Mouse (Mus musculus) limb, embryonic 15.5 days (tissue): ENCODE results near the gene 1700025C18Rik. TPM values are rescaled to one million over a fixed set of nuclear protein-coding genes. Genes with fewer than 3 reads are reported as not detected.
A peak's percentile ranks its signal among the peaks of the same experiment; 100 is the strongest.

ENCODE experiments used
- ATAC-seq: fragments of 200-750 bp; cut with Nextera tagmentation; 2 replicates; pipeline ENCODE4 v1.8.0; 2017; ENCODE audit warnings: low read depth, moderate TSS enrichment; ENCODE audit not compliant: insufficient number of reproducible peaks, low FRiP score, low TSS enrichment
- H3K27ac ChIP-seq: fragments of 300-500 bp; sonication (generic); 2 replicates; pipeline ENCODE4 v1.5.1; 2015; ENCODE audit warnings: moderate library complexity, mild to moderate bottlenecking, inconsistent platforms
- H3K27me3 ChIP-seq: fragments of 300-500 bp; sonication (generic); 2 replicates; pipeline ENCODE4 v1.6.1; 2015; ENCODE audit warnings: inconsistent platforms
- H3K36me3 ChIP-seq: fragments of 300-500 bp; sonication (generic); 2 replicates; pipeline ENCODE4 v1.6.1; 2015; ENCODE audit warnings: inconsistent platforms
- H3K4me1 ChIP-seq: fragments of 300-500 bp; sonication (generic); 2 replicates; pipeline ENCODE4 v1.6.1; 2015; ENCODE audit warnings: inconsistent platforms
- H3K4me2 ChIP-seq: fragments of 300-500 bp; sonication (generic); 2 replicates; pipeline ENCODE4 v1.6.1; 2015; ENCODE audit warnings: mild to moderate bottlenecking, inconsistent platforms
- H3K4me3 ChIP-seq: fragments of 300-500 bp; sonication (generic); 2 replicates; pipeline ENCODE4 v1.5.1; 2015; ENCODE audit warnings: mild to moderate bottlenecking, inconsistent platforms
- H3K9ac ChIP-seq: fragments of 300-500 bp; sonication (generic); 2 replicates; pipeline ENCODE4 v1.6.1; 2015; ENCODE audit warnings: inconsistent platforms
- H3K9me3 ChIP-seq: fragments of 300-500 bp; sonication (generic); 2 replicates; pipeline ENCODE4 v1.6.1; 2016; ENCODE audit warnings: inconsistent platforms
- WGBS: fragments of 180-500 bp; shearing (Covaris S2); methylation state at CpG from one replicate; pipeline ENCODE4 v1.1.7; 2015; 5-methylcytosine and 5-hydroxymethylcytosine counted together
- polyA plus RNA-seq: library from polyadenylated mRNA; unstranded; fragments of >200 nt; fragmentation: Nextera tagmentation; extraction: Ambion mirVana; gene quantifications from 2 replicates; pipeline ENCODE4 v1.2.1, GENCODE M21; 2015

1700025C18Rik gene
- polyA plus RNA-seq, result not detected in 2 replicates

GRCm38 (mm10) chr2:165090650-165091049 lies at the start of gene 1700025C18Rik:
Gene 1700025C18Rik (minus strand): TSS chr2:165090750.
- Histone ChIP-seq H3K27ac (no peak within 1 kb of the TSS), H3K4me1 (no peaks in the 10 kb centered on the region), H3K4me2 (no peak within 1 kb of the TSS), H3K4me3 (no peak within 1 kb of the TSS), H3K36me3 (no peaks in the 10 kb centered on the region), H3K27me3 (peaks cover 19% of the 10 kb centered on the region), H3K9ac (no peak within 1 kb of the TSS), H3K9me3 (no peaks in the 10 kb centered on the region)
- 77% methylated on average over 2 of the region's 2 CpGs for WGBS
- no peak for ATAC-seq

GRCm38 (mm10) chr2:165136049-165136448 lies 45.5 kb upstream of the 1700025C18Rik start:
- Histone ChIP-seq H3K9ac (no peak overlapping the region), H3K4me3 (no peak overlapping the region), H3K36me3 (no peaks in the 10 kb centered on the region), H3K27ac (no peak overlapping the region), H3K4me2 (no peak overlapping the region), H3K4me1 (peaks cover 20% of the 10 kb centered on the region), H3K9me3 (no peaks in the 10 kb centered on the region), H3K27me3 (peaks cover 57% of the 10 kb centered on the region)
- WGBS, result 22% methylated on average over 16 of the region's 16 CpGs
- ATAC-seq, result no peak

GRCm38 (mm10) chr2:165133566-165133965 lies 43.0 kb upstream of the 1700025C18Rik start:
- Histone ChIP-seq H3K27ac (no peak overlapping the region), H3K4me2 (0 out of 2 replicates have a peak overlapping the region, but pooled peaks have one; percentile 17), H3K4me1 (peaks cover 14% of the 10 kb centered on the region), H3K9me3 (no peaks in the 10 kb centered on the region), H3K9ac (no peak overlapping the region), H3K4me3 (no peak overlapping the region), H3K36me3 (no peaks in the 10 kb centered on the region), H3K27me3 (peaks cover 61% of the 10 kb centered on the region)
- no peak for ATAC-seq
- WGBS, result under 1% methylated on average over 14 of the region's 15 CpGs

GRCm38 (mm10) chr2:165131428-165131827 lies 40.9 kb upstream of the 1700025C18Rik start:
- Histone ChIP-seq H3K4me2 (no peak overlapping the region), H3K27me3 (peaks cover 66% of the 10 kb centered on the region), H3K36me3 (no peaks in the 10 kb centered on the region), H3K4me3 (no peak overlapping the region), H3K9ac (no peak overlapping the region), H3K4me1 (peaks cover 7% of the 10 kb centered on the region), H3K27ac (no peak overlapping the region), H3K9me3 (no peaks in the 10 kb centered on the region)
- ATAC-seq, result no peak
- 52% methylated on average over 12 of the region's 12 CpGs for WGBS

- peaks cover 7% of the 10 kb centered on the region; the same call in 1 of the 2 replicates for H3K4me1 ChIP-seq
- no peak overlapping the region for H3K4me2 ChIP-seq
- 47% methylated on average over 4 of the region's 4 CpGs for WGBS
- no peaks in the 10 kb centered on the region for H3K36me3 ChIP-seq
- H3K9ac ChIP-seq, result no peak overlapping the region
- peaks cover 67% of the 10 kb centered on the region for H3K27me3 ChIP-seq
- no peak overlapping the region for H3K4me3 ChIP-seq
- ATAC-seq, result no peak
- H3K9me3 ChIP-seq, result no peaks in the 10 kb centered on the region
- no peak overlapping the region for H3K27ac ChIP-seq
Observed at GRCm38 (mm10) chr2:165129189-165129588, 38.6 kb upstream of the 1700025C18Rik start.

- WGBS, result 35% methylated on average over 10 of the region's 10 CpGs
- H3K4me3 ChIP-seq, result no peak overlapping the region
- peaks cover 55% of the 10 kb centered on the region for H3K27me3 ChIP-seq
Observed at GRCm38 (mm10) chr2:165126896-165127562, 36.5 kb upstream of the 1700025C18Rik start.

GRCm38 (mm10) chr2:165121206-165121840 lies 30.8 kb upstream of the 1700025C18Rik start:
- Histone ChIP-seq H3K27ac (no peak overlapping the region), H3K9ac (no peak overlapping the region), H3K27me3 (peaks cover 65% of the 10 kb centered on the region), H3K4me1 (peaks cover 5% of the 10 kb centered on the region), H3K36me3 (no peaks in the 10 kb centered on the region), H3K9me3 (no peaks in the 10 kb centered on the region), H3K4me2 (no peak overlapping the region), H3K4me3 (no peak overlapping the region)
- 29% methylated on average over 10 of the region's 10 CpGs for WGBS
- no peak for ATAC-seq

More at GRCm38 (mm10) chr2:165126896-165127562, 36.5 kb upstream of the 1700025C18Rik start:
- H3K4me2 ChIP-seq, result no peak overlapping the region
- no peak overlapping the region for H3K9ac ChIP-seq
- no peaks in the 10 kb centered on the region for H3K9me3 ChIP-seq
- H3K36me3 ChIP-seq, result no peaks in the 10 kb centered on the region
- ATAC-seq, result no peak
- no peak overlapping the region for H3K27ac ChIP-seq
- no peaks in the 10 kb centered on the region for H3K4me1 ChIP-seq

- H3K36me3 ChIP-seq, result no peaks in the 10 kb centered on the region
- H3K4me1 ChIP-seq, result peaks cover 5% of the 10 kb centered on the region
- peaks cover 65% of the 10 kb centered on the region for H3K27me3 ChIP-seq
- no peak overlapping the region for H3K4me2 ChIP-seq
- ATAC-seq, result no peak
- no peaks in the 10 kb centered on the region for H3K9me3 ChIP-seq
- no peak overlapping the region for H3K27ac ChIP-seq
- 71% methylated on average over 9 of the region's 9 CpGs for WGBS
- no peak overlapping the region for H3K4me3 ChIP-seq
- H3K9ac ChIP-seq, result no peak overlapping the region
Observed at GRCm38 (mm10) chr2:165120765-165121164, 30.2 kb upstream of the 1700025C18Rik start.

- Histone ChIP-seq H3K9me3 (no peaks in the 10 kb centered on the region), H3K27ac (no peak overlapping the region), H3K4me2 (no peak overlapping the region), H3K27me3 (peaks cover 98% of the 10 kb centered on the region), H3K4me1 (peaks cover 7% of the 10 kb centered on the region), H3K4me3 (no peak overlapping the region), H3K9ac (no peak overlapping the region), H3K36me3 (no peaks in the 10 kb centered on the region)
- 12% methylated on average over 11 of the region's 11 CpGs for WGBS
- ATAC-seq, result 0 out of 2 replicates have a peak, but pooled peaks have one; percentile 45
Observed at GRCm38 (mm10) chr2:165113733-165114132, 23.2 kb upstream of the 1700025C18Rik start.

GRCm38 (mm10) chr2:165112149-165112548 lies 21.6 kb upstream of the 1700025C18Rik start:
- ATAC-seq, result 0 out of 2 replicates have a peak, but pooled peaks have one; percentile 37
- no peaks in the 10 kb centered on the region for H3K36me3 ChIP-seq

GRCm38 (mm10) chr2:165106585-165106984 lies 16.0 kb upstream of the 1700025C18Rik start:
- Histone ChIP-seq H3K4me3 (no peak overlapping the region), H3K27ac (no peak overlapping the region), H3K4me2 (no peak overlapping the region), H3K27me3 (peaks cover 84% of the 10 kb centered on the region), H3K4me1 (no peaks in the 10 kb centered on the region), H3K36me3 (no peaks in the 10 kb centered on the region), H3K9me3 (no peaks in the 10 kb centered on the region), H3K9ac (no peak overlapping the region)
- WGBS, result 22% methylated on average over 18 of the region's 18 CpGs
- no peak for ATAC-seq

More at GRCm38 (mm10) chr2:165112149-165112548, 21.6 kb upstream of the 1700025C18Rik start:
- WGBS, result under 1% methylated on average over 54 of the region's 54 CpGs
- Histone ChIP-seq H3K27me3 (peaks cover 95% of the 10 kb centered on the region), H3K27ac (no peak overlapping the region), H3K9ac (no peak overlapping the region), H3K4me2 (peak overlapping the region; percentile 24; the same call in 1 of the 2 replicates), H3K4me1 (peaks cover 7% of the 10 kb centered on the region), H3K4me3 (peak overlapping the region; percentile 15), H3K9me3 (no peaks in the 10 kb centered on the region)

GRCm38 (mm10) chr2:165105513-165106079 lies 15.0 kb upstream of the 1700025C18Rik start:
- no peak overlapping the region for H3K4me3 ChIP-seq
- no peak overlapping the region for H3K9ac ChIP-seq
- peaks cover 83% of the 10 kb centered on the region for H3K27me3 ChIP-seq
- no peak overlapping the region for H3K27ac ChIP-seq
- no peak overlapping the region for H3K4me2 ChIP-seq
- ATAC-seq, result no peak
- WGBS, result 67% methylated on average over 16 of the region's 16 CpGs
- no peaks in the 10 kb centered on the region for H3K36me3 ChIP-seq
- no peaks in the 10 kb centered on the region for H3K4me1 ChIP-seq
- no peaks in the 10 kb centered on the region for H3K9me3 ChIP-seq
